Mouse (Mus musculus) stomach, embryonic 15.5 days (tissue): Measurements from ENCODE around the gene Creb1. TPM values are rescaled to one million over a fixed set of nuclear protein-coding genes. Genes with fewer than 3 reads are reported as not detected.
A peak's percentile ranks its signal among the peaks of the same experiment; 100 is the strongest.
"Not testable (repeated sequence)": the region's sequence is repeated elsewhere in the genome, so short reads cannot be mapped to it uniquely, and the experiment has no call there.

ENCODE experiments used
- ATAC-seq: fragments of 200-750 bp; cut with Nextera tagmentation; 2 replicates; pipeline ENCODE4 v1.8.0; 2017; ENCODE audit warnings: low read depth, moderate number of reproducible peaks, moderate TSS enrichment; ENCODE audit not compliant: insufficient read depth, low FRiP score
- H3K27ac ChIP-seq: fragments of 300-500 bp; sonication (generic); 2 replicates; pipeline ENCODE4 v1.5.1; 2015; ENCODE audit warnings: mild to moderate bottlenecking, inconsistent platforms
- H3K27me3 ChIP-seq: fragments of 300-500 bp; sonication (generic); replicated peaks from 2 replicates; pipeline ENCODE4 v1.6.1; 2015; ENCODE audit warnings: inconsistent platforms
- H3K36me3 ChIP-seq: fragments of 300-500 bp; sonication (generic); 2 replicates; pipeline ENCODE4 v1.6.1; 2015; ENCODE audit warnings: inconsistent platforms
- H3K4me1 ChIP-seq: fragments of 300-500 bp; sonication (generic); 2 replicates; pipeline ENCODE4 v1.6.1; 2015; ENCODE audit warnings: inconsistent platforms
- H3K4me2 ChIP-seq: fragments of 300-500 bp; sonication (generic); 2 replicates; pipeline ENCODE4 v1.6.1; 2015; ENCODE audit warnings: mild to moderate bottlenecking, inconsistent platforms
- H3K4me3 ChIP-seq: fragments of 300-500 bp; sonication (generic); replicated peaks from 2 replicates; pipeline ENCODE4 v1.5.1; 2015; ENCODE audit warnings: inconsistent platforms
- H3K9ac ChIP-seq: fragments of 300-500 bp; sonication (generic); 2 replicates; pipeline ENCODE4 v1.6.1; 2015; ENCODE audit warnings: inconsistent platforms
- H3K9me3 ChIP-seq: fragments of 300-500 bp; sonication (generic); 2 replicates; pipeline ENCODE4 v1.6.1; 2016; ENCODE audit warnings: inconsistent platforms
- WGBS: fragments of 180-500 bp; shearing (Covaris S2); methylation state at CpG from one replicate; pipeline ENCODE4 v1.1.7; 2015; 5-methylcytosine and 5-hydroxymethylcytosine counted together
- polyA plus RNA-seq: library from polyadenylated mRNA; unstranded; fragments of >200 nt; fragmentation: Nextera tagmentation; extraction: Ambion mirVana; gene quantifications from 2 replicates; pipeline ENCODE4 v1.2.1, GENCODE M21; 2015

Gene Creb1
- polyA plus RNA-seq, 1 experiment from 2014 or later: 27.5 TPM

GRCm38 (mm10) chr1:64625214-64625613 lies 92.8 kb downstream of the Creb1 start:
- Histone ChIP-seq H3K9ac (no peak overlapping the region), H3K36me3 (no peaks in the 10 kb centered on the region), H3K9me3 (no peaks in the 10 kb centered on the region), H3K27ac (no peak overlapping the region), H3K27me3 (no peaks in the 10 kb centered on the region), H3K4me3 (no peak overlapping the region), H3K4me1 (no peaks in the 10 kb centered on the region), H3K4me2 (no peak overlapping the region)
- no peak for ATAC-seq

- Histone ChIP-seq H3K27me3 (no peaks in the 10 kb centered on the region), H3K4me2 (no peak overlapping the region), H3K9ac (no peak overlapping the region), H3K4me1 (no peaks in the 10 kb centered on the region), H3K9me3 (no peaks in the 10 kb centered on the region), H3K4me3 (no peak overlapping the region), H3K27ac (no peak overlapping the region), H3K36me3 (no peaks in the 10 kb centered on the region)
- WGBS: 63% methylated on average over 5 of the region's 5 CpGs
- no peak for ATAC-seq
Measured at GRCm38 (mm10) chr1:64631526-64631925, 99.1 kb downstream of the Creb1 start.

- H3K4me3 ChIP-seq: no peak overlapping the region
- no peak for ATAC-seq
- 74% methylated on average over 3 of the region's 3 CpGs for WGBS
- H3K36me3 ChIP-seq: no peaks in the 10 kb centered on the region
- no peaks in the 10 kb centered on the region for H3K4me1 ChIP-seq
- no peaks in the 10 kb centered on the region for H3K27me3 ChIP-seq
- H3K9ac ChIP-seq: no peak overlapping the region
- no peak overlapping the region for H3K27ac ChIP-seq
- no peaks in the 10 kb centered on the region for H3K9me3 ChIP-seq
- H3K4me2 ChIP-seq: no peak overlapping the region
Measured at GRCm38 (mm10) chr1:64633237-64633636, 100.8 kb downstream of the Creb1 start.

- H3K4me3 ChIP-seq: no peak overlapping the region
- H3K4me2 ChIP-seq: no peak overlapping the region
- no peaks in the 10 kb centered on the region for H3K27me3 ChIP-seq
- H3K36me3 ChIP-seq: no peaks in the 10 kb centered on the region
- H3K9me3 ChIP-seq: no peaks in the 10 kb centered on the region
- no peak overlapping the region for H3K9ac ChIP-seq
- no peaks in the 10 kb centered on the region for H3K4me1 ChIP-seq
- ATAC-seq: no peak
- no peak overlapping the region for H3K27ac ChIP-seq
- WGBS: 55% methylated on average over 2 of the region's 2 CpGs
Measured at GRCm38 (mm10) chr1:64635624-64636023, 103.2 kb downstream of the Creb1 start.

- H3K4me1 ChIP-seq: no peaks in the 10 kb centered on the region
- H3K4me3 ChIP-seq: no peak overlapping the region
- no peaks in the 10 kb centered on the region for H3K27me3 ChIP-seq
- no peak overlapping the region for H3K9ac ChIP-seq
- H3K36me3 ChIP-seq: no peaks in the 10 kb centered on the region
- H3K9me3 ChIP-seq: no peaks in the 10 kb centered on the region
- H3K27ac ChIP-seq: no peak overlapping the region
- WGBS: 82% methylated on average over 6 of the region's 6 CpGs
- 0 out of 2 replicates have a peak, but pooled peaks have one; percentile 18 for ATAC-seq
- no peak overlapping the region for H3K4me2 ChIP-seq
Measured at GRCm38 (mm10) chr1:64639279-64639678, 106.8 kb downstream of the Creb1 start.

GRCm38 (mm10) chr1:64641069-64641468 lies 108.6 kb downstream of the Creb1 start:
- Histone ChIP-seq H3K9ac (no peak overlapping the region), H3K4me1 (no peaks in the 10 kb centered on the region), H3K27me3 (no peaks in the 10 kb centered on the region), H3K36me3 (no peaks in the 10 kb centered on the region), H3K9me3 (no peaks in the 10 kb centered on the region), H3K27ac (no peak overlapping the region), H3K4me2 (no peak overlapping the region), H3K4me3 (no peak overlapping the region)
- ATAC-seq: no peak
- 85% methylated on average over 6 of the region's 6 CpGs for WGBS

- not testable (repeated sequence) for H3K9me3 ChIP-seq, ATAC-seq, H3K27me3 ChIP-seq, H3K9ac ChIP-seq, H3K27ac ChIP-seq, H3K4me3 ChIP-seq, H3K36me3 ChIP-seq, H3K4me1 ChIP-seq, H3K4me2 ChIP-seq
- 92% methylated on average over 8 of the region's 8 CpGs for WGBS
Measured at GRCm38 (mm10) chr1:64642541-64642940, 110.1 kb downstream of the Creb1 start.

- Histone ChIP-seq H3K27me3 (no peaks in the 10 kb centered on the region), H3K9ac (no peak overlapping the region), H3K4me1 (no peaks in the 10 kb centered on the region), H3K4me2 (no peak overlapping the region), H3K36me3 (no peaks in the 10 kb centered on the region), H3K9me3 (no peaks in the 10 kb centered on the region), H3K4me3 (no peak overlapping the region), H3K27ac (no peak overlapping the region)
- WGBS: 86% methylated on average over 3 of the region's 3 CpGs
- no peak for ATAC-seq
Measured at GRCm38 (mm10) chr1:64644513-64644912, 112.1 kb downstream of the Creb1 start.

GRCm38 (mm10) chr1:64649362-64650124 lies 117.1 kb downstream of the Creb1 start:
- Histone ChIP-seq H3K27ac (no peak overlapping the region), H3K9ac (no peak overlapping the region), H3K36me3 (no peaks in the 10 kb centered on the region), H3K27me3 (no peaks in the 10 kb centered on the region), H3K4me3 (no peak overlapping the region), H3K9me3 (no peaks in the 10 kb centered on the region), H3K4me2 (no peak overlapping the region), H3K4me1 (no peaks in the 10 kb centered on the region)
- ATAC-seq: no peak; the same call in 1 of the 2 replicates
- WGBS: 64% methylated on average over 11 of the region's 11 CpGs

- WGBS: 89% methylated on average over 6 of the region's 6 CpGs
- no peaks in the 10 kb centered on the region for H3K36me3 ChIP-seq
- no peak overlapping the region for H3K27ac ChIP-seq
- H3K4me2 ChIP-seq: no peak overlapping the region
- ATAC-seq: no peak
- H3K9ac ChIP-seq: no peak overlapping the region
- H3K4me1 ChIP-seq: no peaks in the 10 kb centered on the region
- H3K9me3 ChIP-seq: no peaks in the 10 kb centered on the region
- no peaks in the 10 kb centered on the region for H3K27me3 ChIP-seq
- H3K4me3 ChIP-seq: no peak overlapping the region
Measured at GRCm38 (mm10) chr1:64653701-64654100, 121.3 kb downstream of the Creb1 start.
